Mouse (Mus musculus): ENCODE results near the gene Pik3ca. TPM values are rescaled to one million over a fixed set of nuclear protein-coding genes. Genes with fewer than 3 reads are reported as not detected.
"Not testable (repeated sequence)": the region's sequence is repeated elsewhere in the genome, so short reads cannot be mapped to it uniquely, and the experiment has no call there.

The Pik3ca gene
- total RNA-seq, 2 experiments from 2014 or later: 12.3 to 20.1 TPM

GRCm38 (mm10) chr3:32399381-32399780, 1.9 kb downstream of the Pik3ca start:
- ATAC-seq (replicated peaks; ENCODE audit: low FRiP score, poor library complexity, severe bottlenecking): no peak

- no peak for ATAC-seq (replicated peaks; ENCODE audit: low FRiP score, poor library complexity, severe bottlenecking)
Measured at GRCm38 (mm10) chr3:32399931-32400330, 2.5 kb downstream of the Pik3ca start.

GRCm38 (mm10) chr3:32401591-32401990, 4.1 kb downstream of the Pik3ca start:
- no peak for ATAC-seq (replicated peaks; ENCODE audit: low FRiP score, poor library complexity, severe bottlenecking)

- no peak for ATAC-seq (replicated peaks; ENCODE audit: low FRiP score, poor library complexity, severe bottlenecking)
Measured at GRCm38 (mm10) chr3:32402990-32403885, 5.8 kb downstream of the Pik3ca start.

- no peak for ATAC-seq (replicated peaks; ENCODE audit: low FRiP score, poor library complexity, severe bottlenecking)
Measured at GRCm38 (mm10) chr3:32405699-32406098, 8.2 kb downstream of the Pik3ca start.

GRCm38 (mm10) chr3:32406804-32407203, 9.3 kb downstream of the Pik3ca start:
- ATAC-seq (replicated peaks; ENCODE audit: low FRiP score, poor library complexity, severe bottlenecking): no peak

- no peak for ATAC-seq (replicated peaks; ENCODE audit: low FRiP score, poor library complexity, severe bottlenecking)
Measured at GRCm38 (mm10) chr3:32408811-32409273, 11.4 kb downstream of the Pik3ca start.

GRCm38 (mm10) chr3:32412502-32413044, 15.1 kb downstream of the Pik3ca start:
- ATAC-seq (replicated peaks; ENCODE audit: low FRiP score, poor library complexity, severe bottlenecking): no peak

- no peak for ATAC-seq (replicated peaks; ENCODE audit: low FRiP score, poor library complexity, severe bottlenecking)
Measured at GRCm38 (mm10) chr3:32414381-32414780, 16.9 kb downstream of the Pik3ca start.

- no peak for ATAC-seq (replicated peaks; ENCODE audit: low FRiP score, poor library complexity, severe bottlenecking)
Measured at GRCm38 (mm10) chr3:32415370-32416309, 18.2 kb downstream of the Pik3ca start.

- no peak for ATAC-seq (replicated peaks; ENCODE audit: low FRiP score, poor library complexity, severe bottlenecking)
Measured at GRCm38 (mm10) chr3:32417751-32418211, 20.3 kb downstream of the Pik3ca start.

GRCm38 (mm10) chr3:32419866-32420265, 22.4 kb downstream of the Pik3ca start:
- no peak for ATAC-seq (replicated peaks; ENCODE audit: low FRiP score, poor library complexity, severe bottlenecking)

- ATAC-seq (replicated peaks; ENCODE audit: low FRiP score, poor library complexity, severe bottlenecking): no peak
Measured at GRCm38 (mm10) chr3:32421115-32422054, 23.9 kb downstream of the Pik3ca start.

- ATAC-seq (replicated peaks; ENCODE audit: low FRiP score, poor library complexity, severe bottlenecking): no peak
Measured at GRCm38 (mm10) chr3:32427695-32428094, 30.2 kb downstream of the Pik3ca start.

GRCm38 (mm10) chr3:32428361-32428760, 30.9 kb downstream of the Pik3ca start:
- no peak for ATAC-seq (replicated peaks; ENCODE audit: low FRiP score, poor library complexity, severe bottlenecking)

GRCm38 (mm10) chr3:32428921-32429320, 31.4 kb downstream of the Pik3ca start:
- no peak for ATAC-seq (replicated peaks; ENCODE audit: low FRiP score, poor library complexity, severe bottlenecking)

- ATAC-seq (replicated peaks; ENCODE audit: low FRiP score, poor library complexity, severe bottlenecking): not testable (repeated sequence)
Measured at GRCm38 (mm10) chr3:32429351-32429750, 31.9 kb downstream of the Pik3ca start.

- no peak for ATAC-seq (replicated peaks; ENCODE audit: low FRiP score, poor library complexity, severe bottlenecking)
Measured at GRCm38 (mm10) chr3:32430394-32430793, 32.9 kb downstream of the Pik3ca start.

GRCm38 (mm10) chr3:32434016-32434415, 36.5 kb downstream of the Pik3ca start:
- no peak for ATAC-seq (replicated peaks; ENCODE audit: low FRiP score, poor library complexity, severe bottlenecking)

Data from erythroid progenitor cell, adult 5-6 weeks (primary cell).